ENCODE assay signal across 9 mouse cellular contexts in genomic region chr10:84760118-84761111, GRCm38 (mm10). TPM values are rescaled to one million over a fixed set of nuclear protein-coding genes. Genes with fewer than 3 reads are reported as not detected.
DNase-seq lines count a peak whose midpoint lies in the region; ATAC-seq and TF ChIP-seq lines count a peak whose summit lies in the region.
"Had no signal": no experiment of that assay in that cellular context is flagged by ENCODE, and none has a peak within 500 bp of the region (broad histone marks: within the 10 kb centered on the region; RNA-seq: fewer than 3 reads in every experiment).

No protein-coding gene starts in this region.

- H3K9me3 ChIP-seq in heart, embryonic 11.5 days (replicated peaks; ENCODE audit: control insufficient read depth, low read length): no peaks in the 10 kb centered on the region
- H3K9me3 ChIP-seq in E14TG2a.4 (ENCODE audit: low read length): no peaks in the 10 kb centered on the region
- H3K9me3 ChIP-seq in embryonic facial prominence, embryonic 14.5 days (ENCODE audit: control insufficient read depth, low read length): no peaks in the 10 kb centered on the region
- H3K9me3 ChIP-seq in limb, embryonic 12.5 days: no peaks in the 10 kb centered on the region
- H3K9me3 ChIP-seq in stomach, embryonic 15.5 days: no peaks in the 10 kb centered on the region

- ATAC-seq in heart, embryonic 11.5 days (replicated peaks; ENCODE audit: insufficient number of reproducible peaks, low FRiP score, low TSS enrichment): no peak
- ATAC-seq in embryonic facial prominence, embryonic 14.5 days (ENCODE audit: low read depth): peak; percentile 66
- ATAC-seq in limb, embryonic 12.5 days (ENCODE audit: insufficient number of reproducible peaks, insufficient read depth, low FRiP score, low TSS enrichment, low read depth): peak; percentile 64
- peak; percentile 50; the same call in 1 of the 2 replicates for ATAC-seq in stomach, embryonic 15.5 days (ENCODE audit: insufficient read depth, low FRiP score, low read depth)

- no peak for TF ChIP-seq CTCF in E14TG2a.4 (conservative IDR thresholded peaks at IDR 0.05; ENCODE audit: low read length)

- H3K27ac ChIP-seq in heart, embryonic 11.5 days (ENCODE audit: low read depth, low read length): no peak overlapping the region
- no peak overlapping the region for H3K27ac ChIP-seq in embryonic facial prominence, embryonic 14.5 days (replicated peaks; ENCODE audit: low read depth, low read length)
- no peak overlapping the region for H3K27ac ChIP-seq in limb, embryonic 12.5 days
- H3K27ac ChIP-seq in stomach, embryonic 15.5 days: no peak overlapping the region

- peaks cover 83% of the 10 kb centered on the region for H3K27me3 ChIP-seq in heart, embryonic 11.5 days (ENCODE audit: control insufficient read depth, insufficient read depth, low read length)
- H3K27me3 ChIP-seq in E14TG2a.4 (ENCODE audit: insufficient read depth, low read length): peaks cover 96% of the 10 kb centered on the region
- peaks cover 77% of the 10 kb centered on the region for H3K27me3 ChIP-seq in embryonic facial prominence, embryonic 14.5 days (replicated peaks; ENCODE audit: control insufficient read depth, insufficient read depth, low read length)
- peaks cover 84% of the 10 kb centered on the region for H3K27me3 ChIP-seq in limb, embryonic 12.5 days
- H3K27me3 ChIP-seq in stomach, embryonic 15.5 days (replicated peaks): peaks cover 80% of the 10 kb centered on the region

- H3K4me1 ChIP-seq in heart, embryonic 11.5 days (ENCODE audit: control insufficient read depth, insufficient read depth, low read length): peaks cover 20% of the 10 kb centered on the region
- peaks cover 53% of the 10 kb centered on the region for H3K4me1 ChIP-seq in E14TG2a.4 (replicated peaks; ENCODE audit: low read depth, low read length)
- H3K4me1 ChIP-seq in embryonic facial prominence, embryonic 14.5 days (ENCODE audit: control insufficient read depth, insufficient read depth, low read length): peaks cover 16% of the 10 kb centered on the region
- peaks cover 41% of the 10 kb centered on the region for H3K4me1 ChIP-seq in limb, embryonic 12.5 days (replicated peaks)
- H3K4me1 ChIP-seq in stomach, embryonic 15.5 days: peaks cover 33% of the 10 kb centered on the region

- peak overlapping the region; percentile 66 for H3K4me2 ChIP-seq in heart, embryonic 11.5 days
- peak overlapping the region; percentile 62 for H3K4me2 ChIP-seq in embryonic facial prominence, embryonic 14.5 days (ENCODE audit: low read depth, low read length)
- peak overlapping the region; percentile 69 for H3K4me2 ChIP-seq in limb, embryonic 12.5 days
- peak overlapping the region; percentile 54 for H3K4me2 ChIP-seq in stomach, embryonic 15.5 days

- WGBS in heart, embryonic 11.5 days (ENCODE audit: insufficient replicate concordance): 4% methylated on average over 45 of the region's 46 CpGs
- 7% methylated on average over 42 of the region's 46 CpGs for WGBS in embryonic facial prominence, embryonic 14.5 days
- WGBS in limb, embryonic 12.5 days: 4% methylated on average over 46 of the region's 46 CpGs
- WGBS in stomach, embryonic 15.5 days: 6% methylated on average over 45 of the region's 46 CpGs

- DNase-seq in heart, adult 8-10 months (ENCODE audit: low spot score): no peak
- no peak for DNase-seq in embryonic facial prominence, embryonic 14.5 days (ENCODE audit: low spot score)
- no peak for DNase-seq in spleen, postnatal 4 days (ENCODE audit: low spot score in 2 of 2)
- DNase-seq in testis, postnatal 14 days (ENCODE audit: low spot score): no peak

- peak overlapping the region; percentile 40 for H3K4me3 ChIP-seq in heart, embryonic 11.5 days (ENCODE audit: low read depth, low read length)
- peak overlapping the region; percentile 62 for H3K4me3 ChIP-seq in E14TG2a.4 (replicated peaks; ENCODE audit: low read length)
- peak overlapping the region; percentile 40 for H3K4me3 ChIP-seq in embryonic facial prominence, embryonic 14.5 days (ENCODE audit: low read depth, low read length)
- peak overlapping the region; percentile 40 for H3K4me3 ChIP-seq in limb, embryonic 12.5 days (replicated peaks)
- peak overlapping the region; percentile 26 for H3K4me3 ChIP-seq in stomach, embryonic 15.5 days (replicated peaks)

- H3K9ac ChIP-seq in heart, embryonic 11.5 days (ENCODE audit: low read depth, low read length): peak overlapping the region; percentile 2; the same call in 1 of the 2 replicates
- peak overlapping the region; percentile 46 for H3K9ac ChIP-seq in embryonic facial prominence, embryonic 14.5 days (ENCODE audit: low read depth, low read length)
- H3K9ac ChIP-seq in limb, embryonic 12.5 days (replicated peaks): peak overlapping the region; percentile 42
- no peak overlapping the region for H3K9ac ChIP-seq in stomach, embryonic 15.5 days

- no peaks in the 10 kb centered on the region for H3K36me3 ChIP-seq in heart, embryonic 11.5 days (ENCODE audit: control insufficient read depth, insufficient read depth, low read length)
- H3K36me3 ChIP-seq in E14TG2a.4 (ENCODE audit: insufficient read depth, low read length): no peaks in the 10 kb centered on the region
- no peaks in the 10 kb centered on the region for H3K36me3 ChIP-seq in embryonic facial prominence, embryonic 14.5 days (ENCODE audit: control insufficient read depth, insufficient read depth, low read length)
- H3K36me3 ChIP-seq in limb, embryonic 12.5 days: no peaks in the 10 kb centered on the region
- no peaks in the 10 kb centered on the region for H3K36me3 ChIP-seq in stomach, embryonic 15.5 days

RNA-seq across cellular contexts. Expression of gene Rfx4, which starts 4.6 kb away (rescaled TPM):
- not detected in 2 replicates for polyA plus RNA-seq in heart, embryonic 11.5 days (2014; fragmentation: Nextera tagmentation; extraction: Ambion mirVana)
- total RNA-seq in heart, adult 8-10 months (2022): not detected
- 0.15 and 0.50 TPM in 2 replicates for polyA plus RNA-seq in embryonic facial prominence, embryonic 14.5 days (2014; fragmentation: Nextera tagmentation; extraction: Ambion mirVana)
- 1.2 and 1.3 TPM in 2 replicates for polyA plus RNA-seq in limb, embryonic 12.5 days (2016; fragmentation: Nextera tagmentation; extraction: Ambion mirVana)
- polyA plus RNA-seq in stomach, embryonic 15.5 days (2015; fragmentation: Nextera tagmentation; extraction: Ambion mirVana): 0.04 and 0.08 TPM in 2 replicates
- polyA plus RNA-seq: spleen, adult 2 months had no signal
